Mouse (Mus musculus): Measurements from ENCODE around the gene Exosc2.

- TF ChIP-seq SMC3 (IDR thresholded peaks at IDR 0.05; ENCODE audit: low read depth, low read length) = no peak
- TF ChIP-seq ELF1 (IDR thresholded peaks at IDR 0.05; ENCODE audit: low read depth, low read length) = no peak
- TF ChIP-seq MYC (IDR thresholded peaks at IDR 0.05; ENCODE audit: low read depth, low read length) = no peak
- TF ChIP-seq POLR2A (IDR thresholded peaks at IDR 0.05; ENCODE audit: control insufficient read depth in 1 of 2, insufficient read depth in 1 of 2, low read depth in 1 of 2, low read length in 2 of 2, poor library complexity in 1 of 2) = no peak
- TF ChIP-seq UBTF (IDR thresholded peaks at IDR 0.05; ENCODE audit: borderline replicate concordance, insufficient read depth, low read depth, low read length) = no peak
- no peak for TF ChIP-seq ZC3H11A (IDR thresholded peaks at IDR 0.05; ENCODE audit: low read depth, low read length)
- TF ChIP-seq USF1 (IDR thresholded peaks at IDR 0.05; ENCODE audit: low read depth, low read length) = no peak
- no peak for TF ChIP-seq MAZ (IDR thresholded peaks at IDR 0.05; ENCODE audit: low read depth, low read length)
- no peak for TF ChIP-seq CTCF (IDR thresholded peaks at IDR 0.05 in 2 of 3, conservative IDR thresholded peaks at IDR 0.05 in 1 of 3; ENCODE audit: control insufficient read depth in 1 of 3, insufficient read depth in 1 of 3, low read depth in 2 of 3, low read length in 3 of 3, poor library complexity in 1 of 3, severe bottlenecking in 1 of 3)
- no peak for TF ChIP-seq SIN3A (IDR thresholded peaks at IDR 0.05; ENCODE audit: low read length)
- no peak for TF ChIP-seq TBP (IDR thresholded peaks at IDR 0.05; ENCODE audit: low read depth, low read length)
- no peak for TF ChIP-seq GATA1 (IDR thresholded peaks at IDR 0.05; ENCODE audit: low read depth, low read length)
- no peak for TF ChIP-seq NRF1 (IDR thresholded peaks at IDR 0.05; ENCODE audit: insufficient read depth, low read depth, low read length, poor library complexity, severe bottlenecking)
- no peak for TF ChIP-seq ZKSCAN1 (IDR thresholded peaks at IDR 0.05; ENCODE audit: low read depth, low read length)
Measured at GRCm38 (mm10) chr2:31705914-31706313, 35.4 kb downstream of the Exosc2 start.

Data from MEL (cell line).